Mouse (Mus musculus) megakaryocyte, adult 5-6 weeks (primary cell): ENCODE results near the gene Calr. TPM values are rescaled to one million over a fixed set of nuclear protein-coding genes. Genes with fewer than 3 reads are reported as not detected.

Experiments used
- ATAC-seq: 2 replicates; pipeline ENCODE4 v1.8.0; 2016; ENCODE audit warnings: mild to moderate bottlenecking, inconsistent platforms; ENCODE audit not compliant: poor library complexity, severe bottlenecking
- total RNA-seq, 2 experiments: library from RNA; stranded (forward) in 1 of 2; stranded (reverse) in 1 of 2; fragments of 153-499, 151-499 nt in 1 of 2; fragments of 221-1000, 200-1000 nt in 1 of 2; gene quantifications; 2 replicates each; pipeline versions ENCODE4 v1.2.3 to v1.2.4; 2015 to 2017

Calr gene
- total RNA-seq, 2 experiments from 2014 or later = 163 to 821 TPM

- ATAC-seq = peak; percentile 99
These were observed 23.1 kb downstream of the Calr start for GRCm38 (mm10) chr8:84823653-84824052.

GRCm38 (mm10) chr8:84822723-84823122 lies 24.0 kb downstream of the Calr start, which contains the start of gene Dand5:
TSS of gene Dand5 (minus strand) at chr8:84822823.
- no peak for ATAC-seq

- no peak for ATAC-seq
These were observed 30.6 kb downstream of the Calr start for GRCm38 (mm10) chr8:84816117-84816516.

GRCm38 (mm10) chr8:84815547-84815946 lies 31.2 kb downstream of the Calr start:
- peak; percentile 93 for ATAC-seq

- no peak for ATAC-seq
These were observed 31.9 kb downstream of the Calr start for GRCm38 (mm10) chr8:84814555-84815441.

- ATAC-seq = no peak
These were observed 32.5 kb downstream of the Calr start for GRCm38 (mm10) chr8:84814240-84814554.

GRCm38 (mm10) chr8:84813830-84814229 lies 32.9 kb downstream of the Calr start:
- no peak for ATAC-seq

- ATAC-seq = peak; percentile 65
These were observed 33.7 kb downstream of the Calr start for GRCm38 (mm10) chr8:84813059-84813458.

- ATAC-seq = no peak
These were observed 35.4 kb downstream of the Calr start for GRCm38 (mm10) chr8:84811303-84811702.

GRCm38 (mm10) chr8:84810896-84811295 lies 35.8 kb downstream of the Calr start:
- peak; percentile 73 for ATAC-seq

- no peak for ATAC-seq
These were observed 36.8 kb downstream of the Calr start for GRCm38 (mm10) chr8:84809941-84810280.

GRCm38 (mm10) chr8:84809109-84809940 lies 37.4 kb downstream of the Calr start:
- ATAC-seq = no peak

- ATAC-seq = no peak
These were observed 40.7 kb downstream of the Calr start for GRCm38 (mm10) chr8:84806031-84806430.

- peak; percentile 60 for ATAC-seq
These were observed 46.5 kb downstream of the Calr start, which contains the start of gene Nfix for GRCm38 (mm10) chr8:84799999-84800831. TSS of gene Nfix (minus strand) at chr8:84800344.

GRCm38 (mm10) chr8:84799136-84799931 lies 47.4 kb downstream of the Calr start:
- ATAC-seq = peak; percentile 57

GRCm38 (mm10) chr8:84798446-84799135 lies 48.1 kb downstream of the Calr start:
- peak; percentile 26 for ATAC-seq

GRCm38 (mm10) chr8:84797971-84798370 lies 48.8 kb downstream of the Calr start:
- ATAC-seq = no peak

- ATAC-seq = no peak
These were observed 49.4 kb downstream of the Calr start for GRCm38 (mm10) chr8:84797256-84797797.

GRCm38 (mm10) chr8:84794486-84794885 lies 52.2 kb downstream of the Calr start:
- ATAC-seq = no peak
